Mouse (Mus musculus): ENCODE data around the gene Terf2ip. TPM values are rescaled to one million over a fixed set of nuclear protein-coding genes. Genes with fewer than 3 reads are reported as not detected.

Gene Terf2ip
- total and polyA plus RNA-seq, 3 experiments: 9.4 to 13.7 (median 12.4) TPM

DNA sequence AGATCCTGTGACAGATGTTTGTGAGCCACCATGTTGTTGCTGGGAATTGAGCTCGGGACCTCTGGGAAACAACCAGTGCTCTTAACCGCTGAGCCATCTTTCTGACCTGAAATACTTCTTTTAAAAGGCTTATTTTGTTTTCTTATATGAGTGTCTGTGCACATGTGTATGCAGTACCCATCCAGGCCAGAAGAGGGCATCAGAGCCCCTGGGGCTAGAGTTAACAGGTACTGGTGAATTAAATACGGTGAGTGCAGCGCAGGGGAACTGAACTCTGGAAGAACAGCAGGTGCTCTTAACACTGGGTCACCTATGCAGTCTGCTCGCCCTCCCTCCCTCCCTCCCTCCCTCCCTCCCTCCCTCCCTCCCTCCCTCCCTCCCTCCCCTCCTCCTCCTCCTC lies 34.0 kb downstream of the Terf2ip start:
- Histone ChIP-seq H3K79me2 (replicated peaks; ENCODE audit: control insufficient read depth, extremely low read depth, insufficient read depth, poor library complexity, severe bottlenecking) (no peaks in the 10 kb centered on the region), H3K27me3 (replicated peaks) (peaks cover 27% of the 10 kb centered on the region), H3K27ac (ENCODE audit: insufficient read depth, low read depth) (no peak overlapping the region), H3K36me3 (replicated peaks in 1 of 2; ENCODE audit: control insufficient read depth in 1 of 2, insufficient read depth in 1 of 2, low read length in 1 of 2) (no peaks in the 10 kb centered on the region), H3K4me2 (ENCODE audit: insufficient read depth, low read depth, poor library complexity, severe bottlenecking) (no peak overlapping the region), H3K4me3 (replicated peaks in 1 of 3; ENCODE audit: low read depth in 2 of 3, low read length in 2 of 3, poor library complexity in 1 of 3) (no peak overlapping the region), H3K4me1 (ENCODE audit: control insufficient read depth in 1 of 2, insufficient read depth in 2 of 2) (no peaks in the 10 kb centered on the region), H3K9ac (ENCODE audit: insufficient read depth, low read depth) (no peak overlapping the region), H3K9me3 (replicated peaks; ENCODE audit: low read length) (peaks cover 4% of the 10 kb centered on the region)
- TF ChIP-seq ZNF384 (IDR thresholded peaks at IDR 0.05; ENCODE audit: low read depth, low read length) (no peak), ZC3H11A (IDR thresholded peaks at IDR 0.05; ENCODE audit: low read depth, low read length) (no peak), MAX (IDR thresholded peaks at IDR 0.05; ENCODE audit: low read length) (no peak), MEF2A (IDR thresholded peaks at IDR 0.05; ENCODE audit: borderline replicate concordance, low read depth, low read length) (no peak), PAX5 (IDR thresholded peaks at IDR 0.05; ENCODE audit: low read length) (no peak)
- peak; percentile 12 for DNase-seq (ENCODE audit: extremely low read depth)
- dilution Hi-C loops (cut with MboI; ENCODE audit: extremely low pct_ligation_motif_present, extremely low pct_unique_long_range_greater_than_20kb, low sequenced_read_pairs) (no loop called here), in situ Hi-C loops (cut with MboI; ENCODE audit: low pct_ligation_motif_present, low pct_unique_long_range_greater_than_20kb, low sequenced_read_pairs) (no loop called here)

DNA sequence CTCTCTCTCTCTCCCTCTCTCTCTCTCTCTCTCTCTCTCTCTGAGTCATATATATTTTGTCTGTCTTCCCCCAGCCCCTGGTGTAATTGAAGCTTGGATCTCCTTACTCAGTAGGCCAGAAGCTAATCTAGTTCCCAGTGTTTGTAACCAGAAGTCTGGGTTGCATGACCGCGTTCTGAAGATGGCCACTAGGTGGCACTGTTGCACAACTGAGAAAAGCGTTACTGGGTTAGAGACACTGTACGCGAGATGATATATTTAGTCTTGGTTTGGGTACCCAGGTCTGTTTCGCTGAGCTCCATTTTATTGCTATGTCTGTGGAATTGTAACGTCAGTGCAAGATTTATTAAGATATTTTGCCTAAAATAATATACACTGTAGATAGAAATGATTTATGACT lies 34.7 kb downstream of the Terf2ip start:
- Histone ChIP-seq H3K4me2 (ENCODE audit: insufficient read depth, low read depth, poor library complexity, severe bottlenecking) (no peak overlapping the region), H3K9ac (ENCODE audit: insufficient read depth, low read depth) (no peak overlapping the region), H3K4me3 (replicated peaks in 1 of 3; ENCODE audit: low read depth in 2 of 3, low read length in 2 of 3, poor library complexity in 1 of 3) (no peak overlapping the region), H3K9me3 (replicated peaks; ENCODE audit: low read length) (peaks cover 4% of the 10 kb centered on the region), H3K4me1 (ENCODE audit: control insufficient read depth in 1 of 2, insufficient read depth in 2 of 2) (no peaks in the 10 kb centered on the region), H3K27me3 (replicated peaks) (peaks cover 30% of the 10 kb centered on the region), H3K27ac (ENCODE audit: insufficient read depth, low read depth) (no peak overlapping the region), H3K79me2 (replicated peaks; ENCODE audit: control insufficient read depth, extremely low read depth, insufficient read depth, poor library complexity, severe bottlenecking) (no peaks in the 10 kb centered on the region), H3K36me3 (replicated peaks in 1 of 2; ENCODE audit: control insufficient read depth in 1 of 2, insufficient read depth in 1 of 2, low read length in 1 of 2) (no peaks in the 10 kb centered on the region)
- in situ Hi-C loops (cut with MboI; ENCODE audit: low pct_ligation_motif_present, low pct_unique_long_range_greater_than_20kb, low sequenced_read_pairs) (no loop called here), dilution Hi-C loops (cut with MboI; ENCODE audit: extremely low pct_ligation_motif_present, extremely low pct_unique_long_range_greater_than_20kb, low sequenced_read_pairs) (no loop called here)
- DNase-seq (ENCODE audit: extremely low read depth): peak; percentile 86
- no peak for TF ChIP-seq ZC3H11A (IDR thresholded peaks at IDR 0.05; ENCODE audit: low read depth, low read length)
- no peak for TF ChIP-seq BHLHE40 (IDR thresholded peaks at IDR 0.05; ENCODE audit: low read depth, low read length)
- TF ChIP-seq ZMIZ1 (IDR thresholded peaks at IDR 0.05; ENCODE audit: low read depth, low read length): no peak
- peak; percentile 85 for TF ChIP-seq RAD21 (IDR thresholded peaks at IDR 0.05; ENCODE audit: low read depth, low read length)
- no peak for TF ChIP-seq MXI1 (IDR thresholded peaks at IDR 0.05; ENCODE audit: low read depth, low read length)
- no peak for TF ChIP-seq HCFC1 (IDR thresholded peaks at IDR 0.05; ENCODE audit: low read depth, low read length)
- no peak for TF ChIP-seq NRF1 (IDR thresholded peaks at IDR 0.05; ENCODE audit: low read depth, low read length)
- TF ChIP-seq NELFE (IDR thresholded peaks at IDR 0.05; ENCODE audit: low read depth, low read length): no peak
- TF ChIP-seq CTCF (conservative IDR thresholded peaks at IDR 0.05 in 1 of 2, IDR thresholded peaks at IDR 0.05 in 1 of 2; ENCODE audit: low read depth in 2 of 2, low read length in 2 of 2): peak; percentile 79 to 88
- no peak for TF ChIP-seq POLR2AphosphoS2 (IDR thresholded peaks at IDR 0.05; ENCODE audit: low read depth, low read length)
- TF ChIP-seq POLR2A (IDR thresholded peaks at IDR 0.05; ENCODE audit: low read depth, low read length): no peak
- TF ChIP-seq TBP (conservative IDR thresholded peaks at IDR 0.05; ENCODE audit: low read depth, low read length): no peak
- 0 out of 2 replicates have a peak, but pooled peaks have one; percentile 9 for TF ChIP-seq JUND (conservative IDR thresholded peaks at IDR 0.05; ENCODE audit: low read depth, low read length)
- no peak for TF ChIP-seq ELF1 (IDR thresholded peaks at IDR 0.05; ENCODE audit: low read depth, low read length)
- TF ChIP-seq RCOR1 (conservative IDR thresholded peaks at IDR 0.05; ENCODE audit: low read depth, low read length): no peak
- TF ChIP-seq MEF2A (IDR thresholded peaks at IDR 0.05; ENCODE audit: borderline replicate concordance, low read depth, low read length): peak; percentile 30; the same call in 1 of the 2 replicates
- peak; percentile 51 for TF ChIP-seq SMC3 (IDR thresholded peaks at IDR 0.05; ENCODE audit: low read depth, low read length)
- TF ChIP-seq MAZ (IDR thresholded peaks at IDR 0.05; ENCODE audit: low read depth, low read length): no peak
- TF ChIP-seq KAT2A (IDR thresholded peaks at IDR 0.05; ENCODE audit: insufficient replicate concordance, low read length): no peak
- no peak for TF ChIP-seq GABPA (IDR thresholded peaks at IDR 0.05; ENCODE audit: insufficient replicate concordance, low read depth, low read length)
- no peak for TF ChIP-seq ZKSCAN1 (IDR thresholded peaks at IDR 0.05; ENCODE audit: borderline replicate concordance, low read depth, low read length)
- no peak for TF ChIP-seq TCF12 (IDR thresholded peaks at IDR 0.05; ENCODE audit: low read depth, low read length)
- TF ChIP-seq MAX (IDR thresholded peaks at IDR 0.05; ENCODE audit: low read length): no peak
- TF ChIP-seq PAX5 (IDR thresholded peaks at IDR 0.05; ENCODE audit: low read length): no peak
- TF ChIP-seq MYC (IDR thresholded peaks at IDR 0.05; ENCODE audit: low read depth, low read length): 0 out of 2 replicates have a peak, but pooled peaks have one; percentile 27
- TF ChIP-seq UBTF (IDR thresholded peaks at IDR 0.05; ENCODE audit: low read depth, low read length): no peak
- TF ChIP-seq MAFK (IDR thresholded peaks at IDR 0.05; ENCODE audit: insufficient replicate concordance, low read length): no peak
- TF ChIP-seq JUN (IDR thresholded peaks at IDR 0.05; ENCODE audit: insufficient read depth, low read depth, low read length): no peak
- TF ChIP-seq CHD1 (IDR thresholded peaks at IDR 0.05; ENCODE audit: low read depth, low read length): no peak
- TF ChIP-seq E2F4 (IDR thresholded peaks at IDR 0.05; ENCODE audit: insufficient replicate concordance, low read depth, low read length): no peak; the same call in 1 of the 2 replicates
- TF ChIP-seq IRF4 (IDR thresholded peaks at IDR 0.05; ENCODE audit: low read depth, low read length): no peak
- no peak for TF ChIP-seq USF1 (IDR thresholded peaks at IDR 0.05; ENCODE audit: low read depth, low read length)
